Mouse (Mus musculus): ENCODE measurements at regions not wholly inside any gene's neighbourhood (a gene's known extent, or its start where the extent isn't known, plus 50 kb on each side); places are given as distances from the start of the nearest gene placed in this dataset.

- no peak for TF ChIP-seq CTCF (IDR thresholded peaks at IDR 0.05)
- intact Hi-C loops (cut with DNase I) = no loop called here
- no peak overlapping the region for H3K4me3 ChIP-seq
- DNase-seq (ENCODE audit: extremely low spot score in 1 of 2, low spot score in 2 of 2) = no peak
- H3K27ac ChIP-seq = no peak overlapping the region
These were observed 172.5 kb downstream of the Setd4 start for GRCm38 (mm10) chr16:93431316-93431715.

DNA sequence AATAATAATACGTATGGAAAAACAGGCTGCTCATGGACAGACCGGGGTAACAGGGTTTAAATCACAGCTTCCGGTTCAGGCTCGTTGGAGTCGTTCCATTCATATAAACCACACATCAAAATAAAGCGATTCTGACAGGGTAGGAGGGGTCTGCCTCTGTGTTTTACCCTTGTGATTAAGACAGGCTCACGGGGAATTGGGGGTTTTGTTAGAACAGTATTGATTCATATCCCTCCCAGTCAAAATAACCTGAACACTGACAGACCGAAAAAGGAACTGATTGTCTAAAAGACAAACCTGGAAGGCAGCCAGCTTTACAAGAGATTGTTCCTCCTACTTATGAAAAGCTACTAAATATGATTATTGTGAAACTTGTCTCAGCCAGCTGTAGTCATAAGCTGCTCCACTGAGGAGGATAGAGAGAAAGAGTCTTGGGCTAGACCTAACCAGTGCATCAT lies 174.5 kb downstream of the Setd4 start:
- DNase-seq (ENCODE audit: extremely low spot score in 1 of 2, low spot score in 2 of 2) = no peak
- intact Hi-C loops (cut with DNase I) = no loop called here
- no peak overlapping the region for H3K4me3 ChIP-seq
- no peak overlapping the region for H3K27ac ChIP-seq
- no peak for TF ChIP-seq CTCF (IDR thresholded peaks at IDR 0.05)

DNA sequence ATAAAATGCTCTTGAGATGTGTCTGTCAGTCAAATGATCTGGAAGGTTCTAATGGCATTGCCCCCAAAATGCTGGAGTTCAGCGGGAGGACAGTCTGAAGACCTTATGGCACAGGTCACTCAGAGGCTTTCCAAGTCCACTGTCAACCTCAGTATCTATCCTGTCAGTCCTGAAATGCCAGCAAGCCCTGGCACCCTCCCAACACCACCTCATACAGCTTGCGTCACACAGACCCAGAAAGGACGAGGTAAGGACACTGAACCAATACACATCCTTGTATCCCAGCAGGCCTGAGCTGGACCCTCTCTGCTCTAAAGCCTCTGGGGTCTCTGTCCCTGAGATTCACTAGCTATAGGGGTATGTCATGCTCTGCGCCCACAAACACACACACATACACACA lies 176.6 kb downstream of the Setd4 start:
- intact Hi-C loops (cut with DNase I) = no loop called here
- no peak for TF ChIP-seq CTCF (IDR thresholded peaks at IDR 0.05)

GRCm38 (mm10) chr16:93425731-93426130 lies 178.1 kb downstream of the Setd4 start:
- H3K27ac ChIP-seq = no peak overlapping the region
- intact Hi-C loops (cut with DNase I) = no loop called here
- H3K4me3 ChIP-seq = no peak overlapping the region
- no peak for TF ChIP-seq CTCF (IDR thresholded peaks at IDR 0.05)
- no peak for DNase-seq (ENCODE audit: extremely low spot score in 1 of 2, low spot score in 2 of 2)

More for the DNA sequence above, 176.6 kb downstream of the Setd4 start:
- no peak overlapping the region for H3K27ac ChIP-seq
- no peak overlapping the region for H3K4me3 ChIP-seq
- DNase-seq (ENCODE audit: extremely low spot score in 1 of 2, low spot score in 2 of 2) = no peak

DNA sequence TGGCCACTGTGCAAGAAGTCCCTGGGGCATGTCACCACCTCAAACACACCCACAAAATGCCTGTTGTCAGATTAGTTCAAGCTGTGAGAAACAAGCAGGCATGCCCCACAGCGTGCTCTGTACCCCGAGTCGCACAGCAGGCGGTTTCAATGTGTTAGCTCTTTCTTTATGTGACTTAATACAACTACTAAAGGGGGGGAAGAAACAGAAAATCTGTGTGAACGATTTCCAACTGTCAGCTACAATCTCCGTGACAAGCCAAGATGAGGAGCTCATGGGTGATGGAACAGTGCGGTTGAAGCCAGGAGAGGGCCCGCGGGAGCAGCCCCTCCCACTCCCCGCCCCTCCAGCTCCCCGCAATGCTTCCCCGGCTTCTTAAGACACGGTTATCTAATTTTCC lies 180.7 kb downstream of the Setd4 start:
- DNase-seq (ENCODE audit: extremely low spot score in 1 of 2, low spot score in 2 of 2) = no peak
- intact Hi-C loops (cut with DNase I) = no loop called here
- Histone ChIP-seq H3K4me3 (no peak overlapping the region; the same call in 1 of the 2 replicates), H3K27ac (no peak overlapping the region)
- no peak for TF ChIP-seq CTCF (IDR thresholded peaks at IDR 0.05)

DNA sequence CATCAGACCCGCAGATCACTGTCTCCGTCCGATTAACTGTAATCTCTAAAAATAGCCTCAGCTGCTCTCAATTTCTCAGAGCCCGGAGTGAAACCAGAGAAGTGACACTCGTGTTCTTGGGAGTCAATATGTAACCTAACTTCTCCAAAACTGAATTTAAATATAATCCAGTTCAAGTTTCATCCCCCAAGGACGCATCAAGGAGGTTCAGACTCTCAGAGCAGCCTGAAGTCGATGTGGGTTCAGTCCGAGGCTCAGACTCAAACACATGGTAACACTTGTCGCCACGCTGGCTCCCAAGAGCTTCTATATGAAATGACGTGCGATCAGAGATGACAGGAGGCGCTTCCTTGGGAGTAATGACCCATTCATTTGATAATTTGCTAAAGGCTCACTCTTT lies 181.6 kb downstream of the Setd4 start:
- intact Hi-C loops (cut with DNase I) = no loop called here
- Histone ChIP-seq H3K4me3 (no peak overlapping the region), H3K27ac (no peak overlapping the region)
- no peak for TF ChIP-seq CTCF (IDR thresholded peaks at IDR 0.05)
- no peak for DNase-seq (ENCODE audit: extremely low spot score in 1 of 2, low spot score in 2 of 2)

- intact Hi-C loops (cut with DNase I) = no loop called here
- TF ChIP-seq CTCF (IDR thresholded peaks at IDR 0.05) = no peak
- DNase-seq (ENCODE audit: extremely low spot score in 1 of 2, low spot score in 2 of 2) = no peak
- no peak overlapping the region for H3K4me3 ChIP-seq
- H3K27ac ChIP-seq = no peak overlapping the region
These were observed 185.6 kb downstream of the Setd4 start for GRCm38 (mm10) chr16:93418246-93418645.

GRCm38 (mm10) chr16:93417831-93418230 lies 186.0 kb downstream of the Setd4 start:
- H3K27ac ChIP-seq = no peak overlapping the region
- TF ChIP-seq CTCF (IDR thresholded peaks at IDR 0.05) = no peak
- no peak for DNase-seq (ENCODE audit: extremely low spot score in 1 of 2, low spot score in 2 of 2)
- intact Hi-C loops (cut with DNase I) = no loop called here
- H3K4me3 ChIP-seq = no peak overlapping the region

- TF ChIP-seq CTCF (IDR thresholded peaks at IDR 0.05) = no peak
- H3K27ac ChIP-seq = no peak overlapping the region
- no peak for DNase-seq (ENCODE audit: extremely low spot score in 1 of 2, low spot score in 2 of 2)
- H3K4me3 ChIP-seq = no peak overlapping the region
- intact Hi-C loops (cut with DNase I) = no loop called here
These were observed 211.7 kb downstream of the Setd4 start for GRCm38 (mm10) chr16:93392024-93392675.

- DNase-seq (ENCODE audit: extremely low spot score in 1 of 2, low spot score in 2 of 2) = no peak
- H3K27ac ChIP-seq = no peak overlapping the region
- no peak for TF ChIP-seq CTCF (IDR thresholded peaks at IDR 0.05)
- intact Hi-C loops (cut with DNase I) = no loop called here
- H3K4me3 ChIP-seq = no peak overlapping the region
These were observed 216.2 kb downstream of the Setd4 start for GRCm38 (mm10) chr16:93387578-93388116.

GRCm38 (mm10) chr16:93384039-93384537 lies 219.8 kb downstream of the Setd4 start:
- H3K4me3 ChIP-seq = no peak overlapping the region
- H3K27ac ChIP-seq = no peak overlapping the region
- DNase-seq (ENCODE audit: extremely low spot score in 1 of 2, low spot score in 2 of 2) = no peak
- TF ChIP-seq CTCF (IDR thresholded peaks at IDR 0.05) = no peak
- intact Hi-C loops (cut with DNase I) = loop anchor here (5.0 kb wide), 1 partner anchor 53 kb away; no protein-coding TSS in a partner anchor

- no peak for TF ChIP-seq CTCF (IDR thresholded peaks at IDR 0.05)
- no peak overlapping the region for H3K27ac ChIP-seq
- intact Hi-C loops (cut with DNase I) = loop anchor here (5.0 kb wide), 1 partner anchor 54 kb away; no protein-coding TSS in a partner anchor
- H3K4me3 ChIP-seq = no peak overlapping the region
- DNase-seq (ENCODE audit: extremely low spot score in 1 of 2, low spot score in 2 of 2) = no peak
These were observed 220.9 kb downstream of the Setd4 start for GRCm38 (mm10) chr16:93382945-93383344.
